ENCODE assay signal across 9 mouse cellular contexts in the genomic region with DNA sequence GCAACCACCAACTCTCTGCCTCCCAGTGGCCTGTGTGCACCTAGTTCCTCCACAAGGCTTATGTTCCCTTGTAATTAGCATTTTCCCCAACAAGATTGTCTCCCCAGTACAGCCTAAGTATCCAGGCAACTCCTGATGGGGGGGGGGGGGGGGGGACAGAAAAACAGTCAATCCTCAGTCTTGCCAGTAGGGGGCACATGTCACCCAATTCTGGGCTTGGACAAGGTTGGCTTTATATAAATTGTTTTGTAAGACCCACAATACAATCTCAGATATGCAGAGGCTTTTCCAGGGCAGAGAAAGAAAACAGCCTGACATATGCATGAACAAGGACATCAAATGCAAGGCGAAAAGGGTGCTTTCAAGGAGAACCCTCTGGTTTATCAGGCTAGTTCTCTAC. TPM values are rescaled to one million over a fixed set of nuclear protein-coding genes. Genes with fewer than 3 reads are reported as not detected.
DNase-seq lines count a peak whose midpoint lies in the region; ATAC-seq and TF ChIP-seq lines count a peak whose summit lies in the region.
"Had no signal": no experiment of that assay in that cellular context is flagged by ENCODE, and none has a peak within 500 bp of the region (broad histone marks: within the 10 kb centered on the region; RNA-seq: fewer than 3 reads in every experiment).

No protein-coding gene starts in this region.

- no peaks in the 10 kb centered on the region for H3K4me1 ChIP-seq in heart, adult 2 months (ENCODE audit: control insufficient read depth, insufficient read depth, low read length)
- peaks cover 7% of the 10 kb centered on the region; the same call in 1 of the 2 replicates for H3K4me1 ChIP-seq in heart, embryonic 12.5 days (replicated peaks)
- H3K4me1 ChIP-seq in lung, postnatal 0 days (ENCODE audit: insufficient read depth, low read depth, low read length), result no peaks in the 10 kb centered on the region

- H3K9ac ChIP-seq in heart, adult 2 months (ENCODE audit: low read depth, low read length), result no peak overlapping the region
- H3K9ac ChIP-seq in heart, embryonic 12.5 days, result no peak overlapping the region
- H3K9ac ChIP-seq in lung, postnatal 0 days (replicated peaks; ENCODE audit: low read depth), result no peak overlapping the region

- POLR2A ChIA-PET in Patski (lab: Charles Lee), result interaction anchor here (0.7 kb wide), 1 partner anchor 210 kb away, joined by 3 read pairs; no protein-coding TSS in a partner anchor

- no peak for TF ChIP-seq EP300 in heart, adult 2 months (IDR thresholded peaks at IDR 0.05; ENCODE audit: insufficient read depth, low read depth, low read length)
- no peak for TF ChIP-seq EP300 in lung, postnatal 0 days (IDR thresholded peaks at IDR 0.05)

- peaks cover 1% of the 10 kb centered on the region; the same call in 1 of the 2 replicates for H3K27me3 ChIP-seq in heart, adult 2 months (ENCODE audit: control insufficient read depth, insufficient read depth, low read length)
- peaks cover 8% of the 10 kb centered on the region; the same call in 1 of the 2 replicates for H3K27me3 ChIP-seq in heart, embryonic 12.5 days (replicated peaks)
- H3K27me3 ChIP-seq in lung, postnatal 0 days (replicated peaks; ENCODE audit: insufficient read depth, low read length), result no peaks in the 10 kb centered on the region
- peaks cover 14% of the 10 kb centered on the region for H3K27me3 ChIP-seq in Patski

- CTCF ChIA-PET in Patski (lab: Charles Lee), result no interaction called here

- ATAC-seq in heart, embryonic 12.5 days (ENCODE audit: insufficient number of reproducible peaks, low FRiP score), result no peak
- no peak for ATAC-seq in lung, postnatal 0 days
- no peak for ATAC-seq in Patski

- H3K27ac ChIP-seq in heart, adult 2 months, result no peak overlapping the region
- H3K27ac ChIP-seq in heart, embryonic 12.5 days (ENCODE audit: poor library complexity, severe bottlenecking), result no peak overlapping the region
- no peak overlapping the region for H3K27ac ChIP-seq in lung, postnatal 0 days (ENCODE audit: low read length)

- no peak overlapping the region for H3K4me2 ChIP-seq in heart, embryonic 12.5 days
- H3K4me2 ChIP-seq in lung, postnatal 0 days (replicated peaks; ENCODE audit: low read depth, low read length), result no peak overlapping the region

- 0 out of 2 replicates have a peak, but pooled peaks cover 6% of the 10 kb centered on the region for H3K9me3 ChIP-seq in heart, embryonic 12.5 days (replicated peaks)
- no peaks in the 10 kb centered on the region for H3K9me3 ChIP-seq in lung, postnatal 0 days (ENCODE audit: low read length)

- TF ChIP-seq POLR2A in heart, adult 2 months (IDR thresholded peaks at IDR 0.05; ENCODE audit: insufficient read depth, low read depth, low read length), result no peak

- no peak for DNase-seq in heart, adult 2 months
- DNase-seq in lung, postnatal 0 days (ENCODE audit: low spot score), result peak; percentile 48
- DNase-seq in lung, postnatal 36 days, result no peak
- no peak for DNase-seq in Patski (ENCODE audit: low read depth, low spot score)
- DNase-seq in naive thymus-derived CD4-positive, alpha-beta T cell, adult 2 months (ENCODE audit: low read depth), result peak; percentile 19
- DNase-seq in urinary bladder, postnatal 36 days (ENCODE audit: low spot score in 2 of 2), result no peak
- DNase-seq in layer of hippocampus, adult 9-10 months (ENCODE audit: low spot score), result no peak
- DNase-seq: heart, adult 18-20 months had no signal

- WGBS in heart, adult 2 months, result 87% methylated on average over 1 of the region's 1 CpGs
- WGBS in heart, embryonic 12.5 days, result 79% methylated on average over 1 of the region's 1 CpGs
- 77% methylated on average over 1 of the region's 1 CpGs for WGBS in lung, postnatal 0 days

- intact Hi-C loops in heart, adult 2 months (cut with DNase I), result no loop called here

- H3K79me2 ChIP-seq in heart, adult 2 months (replicated peaks; ENCODE audit: control insufficient read depth, insufficient read depth, low read length), result no peaks in the 10 kb centered on the region

- in situ Hi-C loops in Patski (cut with MboI; ENCODE audit: low pct_unique_long_range_greater_than_20kb), result no loop called here

- TF ChIP-seq CTCF in heart, adult 2 months (IDR thresholded peaks at IDR 0.05), result peak; percentile 55
- TF ChIP-seq CTCF in lung, postnatal 0 days (IDR thresholded peaks at IDR 0.05), result peak; percentile 63
- TF ChIP-seq CTCF in Patski (IDR thresholded peaks at IDR 0.05), result peak; percentile 60

- no peak overlapping the region for H3K4me3 ChIP-seq in heart, adult 2 months
- H3K4me3 ChIP-seq in heart, embryonic 12.5 days, result no peak overlapping the region
- no peak overlapping the region for H3K4me3 ChIP-seq in lung, postnatal 0 days (ENCODE audit: low read depth, low read length)

- no peaks in the 10 kb centered on the region for H3K36me3 ChIP-seq in heart, adult 2 months (ENCODE audit: control insufficient read depth, insufficient read depth, low read length)
- no peaks in the 10 kb centered on the region for H3K36me3 ChIP-seq in heart, embryonic 12.5 days
- H3K36me3 ChIP-seq in lung, postnatal 0 days (ENCODE audit: insufficient read depth, low read length), result no peaks in the 10 kb centered on the region

RNA-seq across cellular contexts. Expression of gene Pkd1l2, which starts 12.5 kb away (rescaled TPM):
- total RNA-seq in heart, adult 2 months (2021), result not detected
- 0.06 TPM in 1 of 2 replicates, not detected in the other for polyA plus RNA-seq in heart, adult 2 months (2012; rRNA removed)
- polyA plus RNA-seq in heart, embryonic 12.5 days (2016; fragmentation: Nextera tagmentation; extraction: Ambion mirVana), result 0.11 TPM in 1 of 2 replicates, not detected in the other
- polyA plus RNA-seq in lung, postnatal 0 days (2015; fragmentation: Nextera tagmentation; extraction: Ambion mirVana), result 0.06 TPM in 1 of 2 replicates, not detected in the other
- polyA plus RNA-seq in Patski (2021), result not detected
- total RNA-seq: heart, adult 18-20 months had no signal

RNA-seq across cellular contexts. Expression of gene Bco1, which starts 25.9 kb away (rescaled TPM):
- total RNA-seq in heart, adult 2 months (2021), result not detected
- 0.06 TPM in 1 of 2 replicates, not detected in the other for polyA plus RNA-seq in heart, adult 2 months (2012; rRNA removed)
- polyA plus RNA-seq in heart, embryonic 12.5 days (2016; fragmentation: Nextera tagmentation; extraction: Ambion mirVana), result 0.08 and 0.34 TPM in 2 replicates
- 0.10 TPM in 1 of 2 replicates, not detected in the other for polyA plus RNA-seq in lung, postnatal 0 days (2015; fragmentation: Nextera tagmentation; extraction: Ambion mirVana)
- polyA plus RNA-seq in Patski (2021), result not detected

Comparison
In these comparisons a context has a peak if more than half of its experiments do, and no peak if none do; other contexts are left out.
1. DNase-seq: peak in lung, postnatal 0 days (single experiment) and naive thymus-derived CD4-positive, alpha-beta T cell, adult 2 months (single experiment); none in heart, adult 2 months (0 of 2), lung, postnatal 36 days (single experiment), Patski (single experiment), urinary bladder, postnatal 36 days (0 of 2) and layer of hippocampus, adult 9-10 months (single experiment).
2. Peak in every context shown above with its lines, with median percentiles within 50 percentile points of each other: CTCF ChIP-seq.